Mouse (Mus musculus) kidney, embryonic 15.5 days (tissue): Measurements from ENCODE around the gene Frat1. TPM values are rescaled to one million over a fixed set of nuclear protein-coding genes. Genes with fewer than 3 reads are reported as not detected.

Source experiments
- ATAC-seq: fragments of 200-750 bp; cut with Nextera tagmentation; replicated peaks from 2 replicates; pipeline ENCODE4 v1.8.0; 2017; ENCODE audit warnings: moderate TSS enrichment; ENCODE audit not compliant: low FRiP score
- H3K27ac ChIP-seq: fragments of 300-500 bp; sonication (generic); 2 replicates; pipeline ENCODE4 v1.5.1; 2015; ENCODE audit warnings: mild to moderate bottlenecking, inconsistent platforms
- H3K27me3 ChIP-seq: fragments of 300-500 bp; sonication (generic); 2 replicates; pipeline ENCODE4 v1.6.1; 2015; ENCODE audit warnings: inconsistent platforms
- H3K36me3 ChIP-seq: fragments of 300-500 bp; sonication (generic); 2 replicates; pipeline ENCODE4 v1.6.1; 2015; ENCODE audit warnings: inconsistent platforms
- H3K4me1 ChIP-seq: fragments of 300-500 bp; sonication (generic); 2 replicates; pipeline ENCODE4 v1.6.1; 2015; ENCODE audit warnings: inconsistent platforms
- H3K4me2 ChIP-seq: fragments of 300-500 bp; sonication (generic); 2 replicates; pipeline ENCODE4 v1.6.1; 2015; ENCODE audit warnings: moderate library complexity, mild to moderate bottlenecking, inconsistent platforms
- H3K4me3 ChIP-seq: fragments of 300-500 bp; sonication (generic); replicated peaks from 2 replicates; pipeline ENCODE4 v1.5.1; 2015; ENCODE audit warnings: mild to moderate bottlenecking, inconsistent platforms
- H3K9ac ChIP-seq: fragments of 300-500 bp; sonication (generic); 2 replicates; pipeline ENCODE4 v1.6.1; 2015; ENCODE audit warnings: mild to moderate bottlenecking, inconsistent platforms
- H3K9me3 ChIP-seq: fragments of 300-500 bp; sonication (generic); replicated peaks from 2 replicates; pipeline ENCODE4 v1.6.1; 2016; ENCODE audit warnings: inconsistent platforms
- WGBS: fragments of 180-500 bp; shearing (Covaris S2); methylation state at CpG from one replicate; pipeline ENCODE4 v1.1.7; 2015; ENCODE audit warnings: mixed read lengths; 5-methylcytosine and 5-hydroxymethylcytosine counted together
- polyA plus RNA-seq: library from polyadenylated mRNA; unstranded; fragments of >200 nt; fragmentation: Nextera tagmentation; extraction: Ambion mirVana; gene quantifications from 2 replicates; pipeline ENCODE4 v1.2.1, GENCODE M21; 2015

Frat1 gene
- polyA plus RNA-seq, 1 experiment from 2014 or later, result 5.6 TPM

DNA sequence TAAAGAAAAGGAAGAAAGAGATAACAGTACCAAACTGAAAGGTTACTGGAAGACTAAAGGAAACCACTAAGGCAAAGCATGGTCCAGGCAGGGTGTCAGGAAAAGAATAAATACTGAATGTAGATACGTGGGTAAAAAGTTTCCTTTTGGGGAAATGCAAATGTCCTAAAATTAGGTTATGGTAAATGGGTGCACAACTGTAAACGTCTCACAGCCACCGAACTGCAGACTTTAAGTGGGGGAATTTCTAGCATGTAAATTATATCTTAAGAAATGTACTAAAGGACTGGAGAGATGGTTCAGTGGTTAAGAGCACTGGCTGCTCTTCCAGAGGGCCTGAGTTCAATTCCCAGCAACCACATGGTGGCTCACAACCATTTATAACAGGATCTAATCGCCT, 11.0 kb upstream of the Frat1 start:
- Histone ChIP-seq H3K27ac (no peak overlapping the region), H3K4me1 (peaks cover 16% of the 10 kb centered on the region), H3K4me2 (no peak overlapping the region), H3K27me3 (no peaks in the 10 kb centered on the region), H3K9ac (no peak overlapping the region), H3K9me3 (no peaks in the 10 kb centered on the region), H3K4me3 (no peak overlapping the region), H3K36me3 (no peaks in the 10 kb centered on the region)
- 84% methylated on average over 4 of the region's 4 CpGs for WGBS
- no peak for ATAC-seq

DNA sequence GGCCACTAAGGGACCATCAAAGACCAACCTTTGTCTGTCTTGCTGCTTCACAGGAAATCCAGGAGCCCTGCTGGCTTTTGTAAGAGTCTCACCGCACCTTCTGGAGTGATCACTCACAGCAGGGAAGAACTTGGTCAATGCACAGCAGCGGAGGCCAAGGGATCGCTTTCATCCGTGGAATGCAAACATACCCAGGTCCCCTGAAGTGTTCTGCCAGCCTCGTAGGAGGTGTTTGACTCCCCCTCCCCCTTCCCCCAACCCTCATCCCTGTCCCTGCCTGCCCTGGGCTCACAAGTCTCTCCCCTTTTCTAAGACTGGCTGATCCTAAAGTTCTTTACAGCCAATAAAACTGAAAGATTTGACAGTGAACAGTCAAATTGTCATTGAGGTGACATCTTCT, 8.3 kb upstream of the Frat1 start:
- ATAC-seq, result no peak
- Histone ChIP-seq H3K9ac (no peak overlapping the region), H3K27me3 (no peaks in the 10 kb centered on the region), H3K27ac (no peak overlapping the region), H3K4me3 (no peak overlapping the region), H3K36me3 (no peaks in the 10 kb centered on the region), H3K4me2 (no peak overlapping the region), H3K4me1 (peaks cover 16% of the 10 kb centered on the region), H3K9me3 (no peaks in the 10 kb centered on the region)
- WGBS, result 18% methylated on average over 5 of the region's 5 CpGs

DNA sequence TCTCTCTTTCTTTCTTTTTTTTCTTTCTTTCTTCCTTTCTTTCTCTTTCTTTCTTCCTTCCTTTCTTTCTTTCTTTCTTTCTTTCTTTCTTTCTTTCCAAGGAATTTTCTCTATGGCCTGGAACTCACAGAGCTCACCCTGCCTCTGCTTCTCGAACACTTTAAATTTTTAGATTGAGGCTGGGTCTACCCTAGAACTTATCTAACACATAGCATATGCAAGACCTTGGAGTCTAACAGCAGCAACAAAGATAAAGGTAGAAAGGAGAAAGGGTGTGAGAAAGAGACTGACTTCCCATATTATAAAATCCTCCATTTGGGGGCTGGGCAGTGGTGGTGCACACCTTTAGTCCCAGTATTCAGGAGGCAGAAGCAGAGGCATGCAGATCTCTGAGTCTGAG, 7.2 kb upstream of the Frat1 start:
- Histone ChIP-seq H3K4me1 (peaks cover 6% of the 10 kb centered on the region; the same call in 1 of the 2 replicates), H3K9me3 (no peaks in the 10 kb centered on the region), H3K4me2 (no peak overlapping the region), H3K9ac (no peak overlapping the region), H3K27ac (no peak overlapping the region), H3K4me3 (no peak overlapping the region), H3K36me3 (no peaks in the 10 kb centered on the region), H3K27me3 (no peaks in the 10 kb centered on the region)
- 90% methylated on average over 1 of the region's 1 CpGs for WGBS
- ATAC-seq, result no peak

DNA sequence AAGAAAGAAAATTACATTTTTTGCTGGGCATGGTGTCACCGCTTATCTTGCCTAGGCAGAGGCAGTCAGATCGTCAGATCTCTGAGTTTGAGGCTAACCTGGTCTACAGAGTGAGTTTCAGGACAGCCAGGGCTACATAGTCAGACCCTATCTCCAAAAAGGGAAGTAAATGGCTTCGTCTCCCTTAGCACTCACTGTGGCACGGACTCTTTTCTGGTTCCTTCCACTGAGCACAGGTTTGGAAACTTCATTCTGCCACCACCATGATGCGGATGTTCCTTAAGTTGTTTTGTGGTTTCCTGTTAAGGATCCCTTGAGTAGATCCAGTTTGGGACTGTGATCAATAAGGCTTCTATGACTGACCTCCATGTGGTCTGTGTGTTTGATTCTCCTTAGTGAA, 4.8 kb upstream of the Frat1 start:
- 90% methylated on average over 5 of the region's 5 CpGs for WGBS
- H3K4me1 ChIP-seq, result peaks cover 6% of the 10 kb centered on the region; the same call in 1 of the 2 replicates

DNA sequence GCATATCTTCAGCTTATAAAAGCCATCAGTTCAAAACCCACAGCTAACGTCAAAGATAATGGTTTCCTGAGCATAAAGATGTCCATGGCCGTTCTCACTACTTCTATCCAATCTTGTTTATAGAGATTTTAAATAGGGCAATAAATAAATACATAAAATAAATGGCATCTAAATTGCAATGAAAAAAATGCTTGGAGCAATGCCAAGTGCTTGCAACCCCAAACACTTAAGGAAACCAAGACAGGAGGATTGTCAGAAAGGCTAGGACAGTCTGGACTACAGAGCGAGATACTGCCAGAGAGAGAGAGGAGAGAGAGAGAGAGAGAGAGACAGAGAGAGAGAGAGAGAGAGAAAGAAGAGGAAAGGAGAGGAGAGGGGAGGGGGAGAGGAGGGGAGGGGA, 3.2 kb upstream of the Frat1 start:
- Histone ChIP-seq H3K36me3 (no peaks in the 10 kb centered on the region), H3K9ac (no peak overlapping the region), H3K4me1 (peaks cover 18% of the 10 kb centered on the region), H3K27me3 (peaks cover 8% of the 10 kb centered on the region), H3K4me3 (no peak overlapping the region), H3K9me3 (no peaks in the 10 kb centered on the region), H3K27ac (no peak overlapping the region), H3K4me2 (no peak overlapping the region)
- WGBS, result 73% methylated on average over 3 of the region's 3 CpGs
- ATAC-seq, result no peak

More for the DNA sequence above, 4.8 kb upstream of the Frat1 start:
- no peaks in the 10 kb centered on the region for H3K27me3 ChIP-seq
- H3K4me3 ChIP-seq, result no peak overlapping the region
- no peaks in the 10 kb centered on the region for H3K36me3 ChIP-seq
- no peak overlapping the region for H3K4me2 ChIP-seq
- H3K9ac ChIP-seq, result no peak overlapping the region
- no peaks in the 10 kb centered on the region for H3K9me3 ChIP-seq
- H3K27ac ChIP-seq, result no peak overlapping the region
- ATAC-seq, result no peak

DNA sequence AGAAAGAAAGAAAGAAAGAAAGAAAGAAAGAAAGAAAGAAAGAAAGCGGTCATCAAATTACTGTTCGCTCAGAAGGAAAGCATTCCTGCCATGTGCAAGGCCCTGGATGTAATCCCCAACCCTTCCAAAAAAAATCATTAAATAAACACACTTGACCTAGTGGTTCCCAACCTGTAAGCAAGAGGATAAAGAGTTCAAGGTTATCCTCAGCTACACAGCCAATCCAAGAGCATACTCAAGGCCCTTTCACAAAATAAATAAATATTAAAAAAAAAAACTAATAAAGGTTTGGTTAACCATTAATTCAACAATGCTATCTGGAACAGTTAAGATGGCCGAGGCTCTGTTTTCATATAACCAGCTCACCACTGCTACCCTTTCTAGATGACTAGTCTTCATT, 829 bp upstream of the Frat1 start:
- peak overlapping the region; percentile 99 for H3K4me2 ChIP-seq
- no peaks in the 10 kb centered on the region for H3K9me3 ChIP-seq
- peaks cover 26% of the 10 kb centered on the region for H3K4me1 ChIP-seq
- peak overlapping the region; percentile 69 for H3K27ac ChIP-seq
- no peak overlapping the region for H3K9ac ChIP-seq
- H3K27me3 ChIP-seq, result peaks cover 31% of the 10 kb centered on the region
- peak overlapping the region; percentile 75 for H3K4me3 ChIP-seq
- no peak for ATAC-seq
- 69% methylated on average over 3 of the region's 3 CpGs for WGBS
- H3K36me3 ChIP-seq, result no peaks in the 10 kb centered on the region

DNA sequence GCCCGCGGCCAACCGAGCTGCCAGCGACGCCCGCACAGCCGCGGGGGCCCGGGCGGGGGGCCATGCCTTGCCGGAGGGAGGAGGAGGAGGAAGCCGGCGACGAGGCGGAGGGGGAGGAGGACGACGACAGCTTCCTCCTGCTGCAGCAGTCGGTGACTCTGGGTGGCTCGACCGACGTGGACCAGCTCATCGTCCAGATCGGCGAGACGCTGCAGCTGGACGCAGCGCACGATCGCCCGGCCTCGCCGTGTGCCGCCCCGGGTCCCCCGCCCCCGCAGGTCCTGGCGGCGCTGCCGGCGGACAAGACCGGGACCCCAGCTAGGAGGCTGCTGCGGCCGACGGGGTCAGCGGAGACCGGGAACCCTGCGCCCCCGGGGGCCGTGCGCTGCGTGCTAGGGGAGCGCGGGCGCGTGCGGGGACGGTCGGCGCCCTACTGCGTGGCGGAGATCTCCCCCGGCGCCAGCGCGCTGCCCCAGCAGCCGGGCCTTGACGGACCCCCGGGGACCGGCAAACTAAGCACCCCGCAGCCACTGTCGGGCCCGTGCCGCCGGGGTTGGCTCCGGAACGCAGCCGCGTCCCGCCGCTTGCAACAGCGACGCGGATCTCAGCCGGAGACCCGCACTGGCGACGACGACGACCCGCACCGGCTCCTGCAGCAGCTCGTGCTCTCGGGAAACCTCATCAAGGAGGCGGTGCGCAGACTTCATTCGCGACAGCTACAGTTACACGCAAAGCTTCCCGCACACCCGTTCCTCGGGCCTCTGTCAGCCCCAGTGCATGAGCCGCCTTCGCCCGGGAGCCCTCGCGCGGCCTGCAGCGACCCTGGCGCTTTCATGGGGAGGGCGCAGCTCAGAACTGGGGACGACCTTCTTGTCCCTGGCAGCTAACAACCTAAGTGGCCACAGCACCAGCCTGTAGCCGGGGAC, 599 bp downstream of the Frat1 start:
- peaks cover 31% of the 10 kb centered on the region for H3K27me3 ChIP-seq
- peaks cover 26% of the 10 kb centered on the region for H3K4me1 ChIP-seq
- H3K27ac ChIP-seq, result peak overlapping the region; percentile 95
- peak; percentile 69 for ATAC-seq
- peak overlapping the region; percentile 99 for H3K4me2 ChIP-seq
- peak overlapping the region; percentile 65 for H3K9ac ChIP-seq
- H3K9me3 ChIP-seq, result no peaks in the 10 kb centered on the region
- WGBS, result under 1% methylated on average over 112 of the region's 112 CpGs
- H3K36me3 ChIP-seq, result no peaks in the 10 kb centered on the region
- peak overlapping the region; percentile 75 for H3K4me3 ChIP-seq

DNA sequence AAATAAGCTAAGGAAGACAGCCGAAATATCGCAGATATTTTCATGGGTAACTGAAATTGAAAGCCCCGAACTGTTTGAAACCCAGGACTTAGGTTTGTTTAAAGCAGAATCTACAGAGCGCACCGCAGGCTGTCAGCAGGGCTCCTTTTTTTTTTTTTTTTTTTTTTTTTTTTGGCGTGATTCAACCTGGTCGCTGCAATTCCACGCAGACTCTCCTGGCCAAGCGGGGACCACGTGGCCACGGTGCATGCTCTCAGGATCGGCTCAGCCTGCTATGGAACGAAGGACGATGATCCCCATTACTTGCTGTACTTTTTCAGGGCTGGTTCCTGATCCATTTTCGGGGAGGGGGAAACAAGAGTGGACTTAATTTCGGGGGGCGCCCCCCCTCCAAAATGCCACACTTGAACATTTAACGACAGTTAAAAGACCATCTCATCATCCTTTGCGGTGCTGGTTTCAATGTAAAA, 1.4 kb downstream of the Frat1 start:
- no peak for ATAC-seq
- 0 out of 2 replicates have a peak overlapping the region, but pooled peaks have one; percentile 7 for H3K27ac ChIP-seq
- H3K4me2 ChIP-seq, result peak overlapping the region; percentile 99
- no peaks in the 10 kb centered on the region for H3K9me3 ChIP-seq
- peak overlapping the region; percentile 65 for H3K9ac ChIP-seq
- peaks cover 31% of the 10 kb centered on the region for H3K4me1 ChIP-seq
- H3K4me3 ChIP-seq, result peak overlapping the region; percentile 75
- no peaks in the 10 kb centered on the region for H3K36me3 ChIP-seq
- H3K27me3 ChIP-seq, result peaks cover 31% of the 10 kb centered on the region
- under 1% methylated on average over 19 of the region's 19 CpGs for WGBS

DNA sequence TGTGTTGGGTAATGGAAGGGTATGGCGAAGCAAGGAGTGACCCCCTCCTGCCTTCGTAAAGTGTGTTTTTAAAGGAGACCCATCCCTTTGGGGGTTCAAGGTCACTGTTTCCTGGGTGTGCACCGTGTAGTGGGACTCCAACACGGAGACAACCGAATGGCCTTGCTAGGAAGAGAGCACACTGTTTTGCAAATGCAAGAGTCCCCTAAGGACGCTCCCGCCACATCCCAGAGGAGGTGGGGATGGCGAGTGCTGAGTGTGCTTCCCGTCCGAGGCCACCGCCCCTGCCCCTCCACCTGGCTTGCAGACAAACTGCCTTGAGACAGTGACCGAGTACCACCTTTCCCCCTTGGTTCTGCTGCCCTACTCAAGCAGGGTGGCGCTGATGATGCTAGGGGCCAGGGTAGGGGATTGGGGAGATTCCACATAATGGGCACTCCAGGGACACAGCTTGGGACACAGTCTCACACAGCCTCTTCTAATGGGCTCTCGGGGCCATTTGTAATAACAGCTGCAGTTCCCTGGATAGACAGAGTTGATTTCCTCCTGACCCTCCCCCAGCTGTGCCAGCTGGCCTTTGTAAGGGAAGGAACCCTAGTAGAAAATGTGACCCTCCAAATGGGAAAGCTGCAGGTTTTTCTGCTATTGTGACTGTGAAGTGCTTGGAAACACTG, 2.1 kb downstream of the Frat1 start:
- peak overlapping the region; percentile 99 for H3K4me2 ChIP-seq
- no peaks in the 10 kb centered on the region for H3K36me3 ChIP-seq
- 7% methylated on average over 14 of the region's 14 CpGs for WGBS
- H3K4me3 ChIP-seq, result peak overlapping the region; percentile 75
- H3K27me3 ChIP-seq, result peaks cover 35% of the 10 kb centered on the region
- H3K4me1 ChIP-seq, result peaks cover 31% of the 10 kb centered on the region
- H3K9me3 ChIP-seq, result no peaks in the 10 kb centered on the region
- no peak for ATAC-seq
- no peak overlapping the region for H3K9ac ChIP-seq
- H3K27ac ChIP-seq, result no peak overlapping the region

DNA sequence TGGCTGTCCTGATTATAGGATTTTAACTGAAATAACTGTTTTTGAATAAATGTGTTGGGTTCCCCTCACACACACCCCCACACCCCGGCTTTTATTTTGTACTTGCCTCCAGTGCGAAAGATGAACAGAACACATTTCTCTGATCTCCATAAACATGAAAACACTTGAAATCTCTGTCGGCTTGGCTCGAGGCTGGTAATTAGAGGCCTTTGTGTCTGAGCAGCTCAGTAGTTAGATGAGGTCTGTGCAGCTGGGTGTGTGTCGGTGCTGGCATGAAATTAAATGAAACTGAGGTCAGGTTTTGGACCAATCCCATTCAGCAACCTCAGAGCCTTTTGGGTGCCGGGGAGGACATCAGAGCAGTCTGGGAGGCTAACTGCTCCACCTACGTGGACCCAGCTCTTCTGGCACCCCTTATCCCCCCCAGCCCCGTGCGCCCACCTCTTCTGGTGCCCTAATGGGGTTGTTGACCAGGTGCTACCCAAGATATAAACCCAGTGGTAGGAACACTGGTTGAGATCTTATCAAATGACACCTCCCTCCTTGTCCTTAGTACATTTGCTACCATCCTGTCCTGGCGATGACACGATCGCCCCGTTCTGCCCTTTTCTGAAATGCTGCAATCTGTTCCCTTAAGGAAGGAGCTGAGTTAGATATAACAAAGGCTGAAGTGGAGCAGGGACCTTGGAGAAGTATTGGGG, 2.9 kb downstream of the Frat1 start:
- no peak overlapping the region for H3K4me3 ChIP-seq
- 79% methylated on average over 13 of the region's 13 CpGs for WGBS
- H3K27ac ChIP-seq, result no peak overlapping the region
- H3K9ac ChIP-seq, result no peak overlapping the region
- H3K4me1 ChIP-seq, result peaks cover 31% of the 10 kb centered on the region
- H3K27me3 ChIP-seq, result peaks cover 35% of the 10 kb centered on the region
- H3K36me3 ChIP-seq, result no peaks in the 10 kb centered on the region
- H3K4me2 ChIP-seq, result 0 out of 2 replicates have a peak overlapping the region, but pooled peaks have one; percentile 99
- H3K9me3 ChIP-seq, result no peaks in the 10 kb centered on the region
- ATAC-seq, result no peak

DNA sequence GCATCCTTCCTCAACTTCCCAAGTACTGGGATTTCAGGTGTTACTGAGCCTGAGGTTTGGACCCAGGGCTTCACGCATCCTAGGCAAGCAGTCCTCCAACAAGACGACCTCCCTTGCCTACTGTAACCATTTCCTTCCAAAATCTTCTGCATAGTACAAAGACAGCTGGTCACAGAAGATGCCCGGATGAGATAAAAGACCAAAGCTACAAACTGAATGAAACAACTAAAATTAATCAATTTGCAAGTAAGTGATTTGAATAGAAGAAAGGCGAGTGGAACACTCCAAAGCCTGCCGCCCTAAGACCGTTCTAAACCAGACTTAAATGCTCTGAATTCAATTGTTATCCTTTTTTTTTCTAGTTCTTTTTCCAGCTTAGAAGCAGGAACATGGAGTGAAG, 5.6 kb downstream of the Frat1 start:
- H3K4me2 ChIP-seq, result peak overlapping the region; percentile 46
- H3K27ac ChIP-seq, result no peak overlapping the region
- no peaks in the 10 kb centered on the region for H3K9me3 ChIP-seq
- no peak overlapping the region for H3K4me3 ChIP-seq
- 56% methylated on average over 6 of the region's 6 CpGs for WGBS
- peaks cover 40% of the 10 kb centered on the region for H3K27me3 ChIP-seq
- H3K9ac ChIP-seq, result no peak overlapping the region
- H3K4me1 ChIP-seq, result peaks cover 25% of the 10 kb centered on the region
- no peak for ATAC-seq
- no peaks in the 10 kb centered on the region for H3K36me3 ChIP-seq
